Mouse (Mus musculus) cerebellum, adult 2 months (tissue): ENCODE measurements at regions not wholly inside any gene's neighbourhood (a gene's known extent, or its start where the extent isn't known, plus 50 kb on each side); places are given as distances from the start of the nearest gene placed in this dataset.

ENCODE experiments used
- CTCF ChIP-seq: fragments of 200-500 bp; IDR thresholded peaks from 2 replicates; pipeline ENCODE4 v1.5.1; 2011; ENCODE audit warnings: low read depth, mild to moderate bottlenecking, control low read depth, low read length, moderate library complexity, borderline replicate concordance; ENCODE audit not compliant: insufficient read depth
- POLR2A ChIP-seq: fragments of 200-500 bp; IDR thresholded peaks from 2 replicates; pipeline ENCODE4 v1.6.1; 2011; ENCODE audit warnings: low read length, control low read depth, borderline replicate concordance; ENCODE audit not compliant: insufficient read depth

GRCm38 (mm10) chr17:15891896-15892675 is 61.2 kb upstream of the Rgmb start:
- TF ChIP-seq CTCF (no peak), POLR2A (no peak)
